Mouse (Mus musculus): ENCODE data around the gene Ppp1r15a.

- TF ChIP-seq POLR2A (IDR thresholded peaks at IDR 0.05; ENCODE audit: extremely low read depth, insufficient read depth, low read length) = no peak
- no peak for TF ChIP-seq CTCF (IDR thresholded peaks at IDR 0.05; ENCODE audit: extremely low read depth, insufficient read depth, low read length)
Observed at GRCm38 (mm10) chr7:45574472-45575379, 48.7 kb upstream of the Ppp1r15a start.

Measured in cortical plate, adult 2 months (tissue).